Mouse (Mus musculus): ENCODE results near the gene Plekha8. TPM values are rescaled to one million over a fixed set of nuclear protein-coding genes. Genes with fewer than 3 reads are reported as not detected.

Plekha8 gene
- polyA plus RNA-seq, 1 experiment from 2014 or later = 10.5 TPM

GRCm38 (mm10) chr6:54672901-54673300, 78.0 kb downstream of the Plekha8 start:
- Histone ChIP-seq H3K4me2 (ENCODE audit: low read length) (no peak overlapping the region), H3K27me3 (replicated peaks; ENCODE audit: control insufficient read depth, insufficient read depth, low read length) (no peaks in the 10 kb centered on the region), H3K36me3 (ENCODE audit: control insufficient read depth, insufficient read depth) (no peaks in the 10 kb centered on the region), H3K4me3 (replicated peaks; ENCODE audit: low read length) (no peak overlapping the region), H3K9me3 (ENCODE audit: control insufficient read depth, low read length) (no peaks in the 10 kb centered on the region), H3K9ac (replicated peaks; ENCODE audit: low read depth, low read length) (no peak overlapping the region), H3K4me1 (replicated peaks; ENCODE audit: control insufficient read depth, insufficient read depth, low read length) (no peaks in the 10 kb centered on the region), H3K27ac (ENCODE audit: low read length) (no peak overlapping the region)
- no peak for ATAC-seq
- WGBS = 44% methylated on average over 5 of the region's 5 CpGs

- Histone ChIP-seq H3K4me3 (replicated peaks; ENCODE audit: low read length) (no peak overlapping the region), H3K9ac (replicated peaks; ENCODE audit: low read depth, low read length) (no peak overlapping the region), H3K4me2 (ENCODE audit: low read length) (no peak overlapping the region), H3K27ac (ENCODE audit: low read length) (no peak overlapping the region), H3K27me3 (replicated peaks; ENCODE audit: control insufficient read depth, insufficient read depth, low read length) (0 out of 2 replicates have a peak, but pooled peaks cover 4% of the 10 kb centered on the region), H3K36me3 (ENCODE audit: control insufficient read depth, insufficient read depth) (no peaks in the 10 kb centered on the region), H3K9me3 (ENCODE audit: control insufficient read depth, low read length) (no peaks in the 10 kb centered on the region), H3K4me1 (replicated peaks; ENCODE audit: control insufficient read depth, insufficient read depth, low read length) (peaks cover 25% of the 10 kb centered on the region)
- WGBS = 73% methylated on average over 5 of the region's 5 CpGs
- no peak for ATAC-seq
These were observed 84.8 kb downstream of the Plekha8 start for GRCm38 (mm10) chr6:54679686-54680085.

GRCm38 (mm10) chr6:54680891-54681745, 86.2 kb downstream of the Plekha8 start, which contains the start of gene Mturn:
TSS of gene Mturn (plus strand) at chr6:54681624.
- peaks cover 32% of the 10 kb centered on the region for H3K4me1 ChIP-seq (replicated peaks; ENCODE audit: control insufficient read depth, insufficient read depth, low read length)
- no peaks in the 10 kb centered on the region for H3K9me3 ChIP-seq (ENCODE audit: control insufficient read depth, low read length)
- peak within 1 kb of the TSS; percentile 92 for H3K4me3 ChIP-seq (replicated peaks; ENCODE audit: low read length)
- H3K27me3 ChIP-seq (replicated peaks; ENCODE audit: control insufficient read depth, insufficient read depth, low read length) = 0 out of 2 replicates have a peak, but pooled peaks cover 4% of the 10 kb centered on the region
- peak; percentile 96 for ATAC-seq
- no peaks in the 10 kb centered on the region for H3K36me3 ChIP-seq (ENCODE audit: control insufficient read depth, insufficient read depth)
- WGBS = 3% methylated on average over 43 of the region's 48 CpGs
- peak within 1 kb of the TSS; percentile 89 for H3K27ac ChIP-seq (ENCODE audit: low read length)
- H3K9ac ChIP-seq (replicated peaks; ENCODE audit: low read depth, low read length) = peak within 1 kb of the TSS; percentile 80
- H3K4me2 ChIP-seq (ENCODE audit: low read length) = peak within 1 kb of the TSS; percentile 72

GRCm38 (mm10) chr6:54681746-54682428, 87.0 kb downstream of the Plekha8 start:
- Histone ChIP-seq H3K9ac (replicated peaks; ENCODE audit: low read depth, low read length) (peak overlapping the region; percentile 80), H3K36me3 (ENCODE audit: control insufficient read depth, insufficient read depth) (no peaks in the 10 kb centered on the region), H3K4me2 (ENCODE audit: low read length) (peak overlapping the region; percentile 68), H3K27ac (ENCODE audit: low read length) (peak overlapping the region; percentile 89), H3K27me3 (replicated peaks; ENCODE audit: control insufficient read depth, insufficient read depth, low read length) (0 out of 2 replicates have a peak, but pooled peaks cover 4% of the 10 kb centered on the region), H3K4me1 (replicated peaks; ENCODE audit: control insufficient read depth, insufficient read depth, low read length) (peaks cover 32% of the 10 kb centered on the region), H3K9me3 (ENCODE audit: control insufficient read depth, low read length) (no peaks in the 10 kb centered on the region), H3K4me3 (replicated peaks; ENCODE audit: low read length) (peak overlapping the region; percentile 92)
- under 1% methylated on average over 60 of the region's 61 CpGs for WGBS
- ATAC-seq = peak; percentile 65

GRCm38 (mm10) chr6:54684085-54684484, 89.2 kb downstream of the Plekha8 start:
- no peak for ATAC-seq
- 72% methylated on average over 4 of the region's 4 CpGs for WGBS
- no peak overlapping the region for H3K4me3 ChIP-seq (replicated peaks; ENCODE audit: low read length)

GRCm38 (mm10) chr6:54685103-54685502, 90.2 kb downstream of the Plekha8 start:
- H3K4me3 ChIP-seq (replicated peaks; ENCODE audit: low read length) = no peak overlapping the region
- H3K36me3 ChIP-seq (ENCODE audit: control insufficient read depth, insufficient read depth) = peaks cover 5% of the 10 kb centered on the region; the same call in 1 of the 2 replicates
- no peaks in the 10 kb centered on the region for H3K27me3 ChIP-seq (replicated peaks; ENCODE audit: control insufficient read depth, insufficient read depth, low read length)
- no peak for ATAC-seq
- 72% methylated on average over 5 of the region's 5 CpGs for WGBS
- no peak overlapping the region for H3K27ac ChIP-seq (ENCODE audit: low read length)
- H3K4me2 ChIP-seq (ENCODE audit: low read length) = no peak overlapping the region
- H3K9me3 ChIP-seq (ENCODE audit: control insufficient read depth, low read length) = no peaks in the 10 kb centered on the region
- peaks cover 32% of the 10 kb centered on the region for H3K4me1 ChIP-seq (replicated peaks; ENCODE audit: control insufficient read depth, insufficient read depth, low read length)
- no peak overlapping the region for H3K9ac ChIP-seq (replicated peaks; ENCODE audit: low read depth, low read length)

More at GRCm38 (mm10) chr6:54684085-54684484, 89.2 kb downstream of the Plekha8 start:
- Histone ChIP-seq H3K9me3 (ENCODE audit: control insufficient read depth, low read length) (no peaks in the 10 kb centered on the region), H3K27ac (ENCODE audit: low read length) (no peak overlapping the region), H3K4me1 (replicated peaks; ENCODE audit: control insufficient read depth, insufficient read depth, low read length) (peaks cover 32% of the 10 kb centered on the region), H3K4me2 (ENCODE audit: low read length) (peak overlapping the region; percentile 9; the same call in 1 of the 2 replicates), H3K27me3 (replicated peaks; ENCODE audit: control insufficient read depth, insufficient read depth, low read length) (0 out of 2 replicates have a peak, but pooled peaks cover 4% of the 10 kb centered on the region), H3K9ac (replicated peaks; ENCODE audit: low read depth, low read length) (no peak overlapping the region), H3K36me3 (ENCODE audit: control insufficient read depth, insufficient read depth) (no peaks in the 10 kb centered on the region)

GRCm38 (mm10) chr6:54685716-54686395, 90.9 kb downstream of the Plekha8 start:
- no peaks in the 10 kb centered on the region for H3K9me3 ChIP-seq (ENCODE audit: control insufficient read depth, low read length)
- H3K27me3 ChIP-seq (replicated peaks; ENCODE audit: control insufficient read depth, insufficient read depth, low read length) = no peaks in the 10 kb centered on the region
- peaks cover 28% of the 10 kb centered on the region for H3K4me1 ChIP-seq (replicated peaks; ENCODE audit: control insufficient read depth, insufficient read depth, low read length)
- H3K4me3 ChIP-seq (replicated peaks; ENCODE audit: low read length) = no peak overlapping the region
- 81% methylated on average over 14 of the region's 14 CpGs for WGBS
- ATAC-seq = no peak
- no peak overlapping the region for H3K27ac ChIP-seq (ENCODE audit: low read length)
- H3K9ac ChIP-seq (replicated peaks; ENCODE audit: low read depth, low read length) = no peak overlapping the region
- H3K4me2 ChIP-seq (ENCODE audit: low read length) = no peak overlapping the region
- peaks cover 10% of the 10 kb centered on the region for H3K36me3 ChIP-seq (ENCODE audit: control insufficient read depth, insufficient read depth)

GRCm38 (mm10) chr6:54686946-54687737, 92.2 kb downstream of the Plekha8 start:
- no peak overlapping the region for H3K4me3 ChIP-seq (replicated peaks; ENCODE audit: low read length)
- H3K27me3 ChIP-seq (replicated peaks; ENCODE audit: control insufficient read depth, insufficient read depth, low read length) = no peaks in the 10 kb centered on the region
- H3K4me2 ChIP-seq (ENCODE audit: low read length) = no peak overlapping the region
- no peak overlapping the region for H3K9ac ChIP-seq (replicated peaks; ENCODE audit: low read depth, low read length)
- H3K27ac ChIP-seq (ENCODE audit: low read length) = no peak overlapping the region
- WGBS = 88% methylated on average over 21 of the region's 21 CpGs
- H3K9me3 ChIP-seq (ENCODE audit: control insufficient read depth, low read length) = no peaks in the 10 kb centered on the region
- H3K4me1 ChIP-seq (replicated peaks; ENCODE audit: control insufficient read depth, insufficient read depth, low read length) = peaks cover 26% of the 10 kb centered on the region
- peaks cover 16% of the 10 kb centered on the region for H3K36me3 ChIP-seq (ENCODE audit: control insufficient read depth, insufficient read depth)
- no peak for ATAC-seq

Data from forebrain, embryonic 16.5 days (tissue).